Mouse (Mus musculus): ENCODE measurements around the gene Zdhhc7. TPM values are rescaled to one million over a fixed set of nuclear protein-coding genes. Genes with fewer than 3 reads are reported as not detected.

Gene Zdhhc7
- total RNA-seq, 2 experiments from 2014 or later, result 36.5 to 40.0 TPM

- no peak for DNase-seq (ENCODE audit: extremely low spot score in 1 of 2, low spot score in 1 of 2)
These were observed 15.3 kb upstream of the Zdhhc7 start for GRCm38 (mm10) chr8:120116600-120116999.

- peak in 1 of 2 experiments; percentile 34 for DNase-seq (ENCODE audit: extremely low spot score in 1 of 2, low spot score in 1 of 2)
These were observed 13.1 kb upstream of the Zdhhc7 start for GRCm38 (mm10) chr8:120114315-120114841.

- peak; percentile 98 to 99 for DNase-seq (ENCODE audit: extremely low spot score in 1 of 2, low spot score in 1 of 2)
These were observed 12.5 kb upstream of the Zdhhc7 start, which contains the start of gene 6430548M08Rik for GRCm38 (mm10) chr8:120113758-120114255. Gene 6430548M08Rik (plus strand): TSS chr8:120114152.

- DNase-seq (ENCODE audit: extremely low spot score in 1 of 2, low spot score in 1 of 2), result no peak
These were observed 12.0 kb upstream of the Zdhhc7 start for GRCm38 (mm10) chr8:120113306-120113705.

DNA sequence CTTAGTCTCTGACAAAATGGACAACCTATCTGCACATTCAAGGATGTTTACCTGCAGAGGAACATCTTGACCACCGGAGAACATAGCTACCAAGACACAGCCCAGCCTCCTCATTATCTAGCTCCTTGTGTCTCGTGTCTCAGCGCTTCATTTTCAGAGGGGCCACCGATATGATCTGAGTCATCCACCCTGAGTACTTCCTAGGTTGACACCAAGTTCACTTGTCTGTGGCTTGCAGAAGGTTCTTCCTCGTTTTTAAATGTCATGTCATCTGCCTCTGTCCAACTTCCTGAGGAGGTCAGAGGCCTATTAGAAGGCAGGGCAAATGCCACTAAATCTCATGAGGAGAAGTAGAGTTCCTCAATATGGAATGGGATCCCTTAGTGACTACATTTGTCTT is 11.3 kb upstream of the Zdhhc7 start:
- DNase-seq (ENCODE audit: extremely low spot score in 1 of 2, low spot score in 1 of 2), result no peak

DNA sequence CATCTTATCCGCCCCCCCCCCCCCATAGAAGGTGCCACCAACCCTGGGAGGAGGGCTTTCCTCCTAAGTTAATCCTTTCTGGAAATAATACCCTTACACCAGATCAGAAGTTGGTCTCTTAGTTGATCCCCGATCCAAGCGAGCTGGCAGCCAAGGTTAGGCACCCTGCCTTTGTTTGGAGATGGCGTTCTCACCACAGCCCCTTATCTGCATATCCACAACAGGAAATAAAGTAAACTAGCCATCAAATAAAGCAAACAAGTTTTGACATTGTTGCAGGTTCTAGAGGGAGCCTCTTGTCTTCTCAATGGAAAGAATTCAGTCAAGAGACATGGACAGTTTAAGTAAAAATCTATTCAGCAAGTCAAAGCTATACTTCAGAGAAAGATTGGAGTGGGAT is 10.1 kb upstream of the Zdhhc7 start:
- DNase-seq (ENCODE audit: extremely low spot score in 1 of 2, low spot score in 1 of 2), result no peak

DNA sequence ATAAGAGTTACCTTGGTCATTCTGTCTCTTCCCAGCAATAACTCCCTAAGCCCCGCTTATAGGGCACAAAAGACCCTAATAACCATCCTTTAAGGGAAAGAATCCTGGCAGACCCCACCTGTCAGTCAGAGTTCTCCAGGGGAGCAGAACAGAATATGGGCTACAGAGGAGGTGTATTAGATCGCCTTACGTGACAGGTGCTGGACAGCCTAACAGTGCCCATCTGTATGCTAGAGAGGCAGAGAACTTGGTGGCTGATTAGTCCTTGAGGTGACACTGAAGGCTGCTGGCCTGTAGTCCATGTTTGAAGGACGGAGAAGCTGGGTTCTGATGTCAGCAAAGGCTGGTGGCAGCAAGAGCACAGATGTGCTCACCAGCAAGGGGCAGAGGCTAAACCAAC is 9.7 kb upstream of the Zdhhc7 start:
- DNase-seq (ENCODE audit: extremely low spot score in 1 of 2, low spot score in 1 of 2), result no peak

GRCm38 (mm10) chr8:120109149-120109548 is 7.9 kb upstream of the Zdhhc7 start:
- DNase-seq (ENCODE audit: extremely low spot score in 1 of 2, low spot score in 1 of 2), result no peak

- no peak for DNase-seq (ENCODE audit: extremely low spot score in 1 of 2, low spot score in 1 of 2)
These were observed 3.5 kb upstream of the Zdhhc7 start for GRCm38 (mm10) chr8:120104721-120105272.

- DNase-seq (ENCODE audit: extremely low spot score in 1 of 2, low spot score in 1 of 2), result no peak
These were observed 2.6 kb upstream of the Zdhhc7 start for GRCm38 (mm10) chr8:120103916-120104315.

GRCm38 (mm10) chr8:120100388-120101067 is 754 bp downstream of the Zdhhc7 start:
- DNase-seq (ENCODE audit: extremely low spot score in 1 of 2, low spot score in 1 of 2), result no peak

- no peak for DNase-seq (ENCODE audit: extremely low spot score in 1 of 2, low spot score in 1 of 2)
These were observed 4.8 kb downstream of the Zdhhc7 start for GRCm38 (mm10) chr8:120096486-120096885.

DNA sequence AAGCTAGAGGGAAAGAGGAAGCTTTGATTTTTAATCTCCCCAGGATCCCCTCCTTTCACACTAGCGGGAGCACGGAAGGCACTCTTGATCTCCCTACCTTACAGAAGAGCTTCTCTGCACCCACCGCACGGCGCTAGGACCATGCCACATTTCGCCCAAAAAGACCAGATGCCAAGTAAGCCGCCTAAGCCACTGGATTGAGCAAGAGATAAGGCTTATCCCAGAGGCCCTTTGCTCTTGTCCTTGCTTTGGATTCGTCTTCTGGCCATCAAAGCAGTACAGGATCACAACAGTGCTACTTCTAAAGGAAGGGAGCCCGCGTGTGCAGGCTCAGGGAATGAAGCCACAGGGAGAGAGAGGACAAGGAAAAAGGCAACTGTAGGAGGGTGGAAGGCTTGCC is 6.5 kb downstream of the Zdhhc7 start:
- no peak for DNase-seq (ENCODE audit: extremely low spot score in 1 of 2, low spot score in 1 of 2)

GRCm38 (mm10) chr8:120093103-120093502 is 8.2 kb downstream of the Zdhhc7 start:
- no peak for DNase-seq (ENCODE audit: extremely low spot score in 1 of 2, low spot score in 1 of 2)

- DNase-seq (ENCODE audit: extremely low spot score in 1 of 2, low spot score in 1 of 2), result no peak
These were observed 10.2 kb downstream of the Zdhhc7 start for GRCm38 (mm10) chr8:120091032-120091431.

DNA sequence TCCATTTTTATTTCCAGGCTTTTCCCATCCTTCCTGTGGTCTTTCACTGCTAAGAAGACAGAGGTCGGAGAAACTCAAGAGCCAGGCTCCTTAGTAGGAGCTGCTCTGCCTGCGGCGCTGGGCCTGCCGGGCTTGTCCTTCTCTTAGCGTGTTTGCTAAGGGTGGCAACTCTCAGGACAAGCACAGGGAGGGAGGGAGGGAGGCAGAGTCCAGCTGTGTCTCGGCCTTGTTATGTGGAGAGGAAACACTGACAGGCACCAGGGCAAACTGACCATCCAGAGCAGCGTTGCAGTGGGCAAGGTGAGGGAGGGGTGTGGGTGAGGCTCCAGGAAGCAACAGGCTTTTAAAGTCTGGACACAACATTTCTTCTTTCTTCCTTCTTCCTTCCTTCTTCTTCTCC is 11.8 kb downstream of the Zdhhc7 start:
- no peak for DNase-seq (ENCODE audit: extremely low spot score in 1 of 2, low spot score in 1 of 2)

DNA sequence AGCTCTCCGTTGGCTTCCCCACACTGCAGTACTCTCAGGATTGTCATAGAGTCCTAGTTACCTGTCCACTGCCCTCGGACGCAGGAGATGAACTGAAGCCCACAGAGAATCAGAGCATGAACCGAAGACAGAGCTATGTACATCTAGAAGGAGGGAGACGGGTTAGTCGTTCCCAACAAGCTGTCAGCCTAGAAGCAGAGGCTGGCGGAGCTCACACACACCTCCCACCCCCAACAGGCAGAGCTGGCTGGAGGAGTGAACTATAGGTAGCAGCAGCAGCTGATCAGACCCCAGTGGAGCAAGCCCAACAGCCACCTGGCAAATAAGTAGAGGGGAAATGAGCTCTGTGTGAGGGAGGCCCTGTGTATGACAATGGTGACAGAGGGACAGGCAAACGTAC is 16.5 kb downstream of the Zdhhc7 start:
- no peak for DNase-seq (ENCODE audit: extremely low spot score in 1 of 2, low spot score in 1 of 2)

DNA sequence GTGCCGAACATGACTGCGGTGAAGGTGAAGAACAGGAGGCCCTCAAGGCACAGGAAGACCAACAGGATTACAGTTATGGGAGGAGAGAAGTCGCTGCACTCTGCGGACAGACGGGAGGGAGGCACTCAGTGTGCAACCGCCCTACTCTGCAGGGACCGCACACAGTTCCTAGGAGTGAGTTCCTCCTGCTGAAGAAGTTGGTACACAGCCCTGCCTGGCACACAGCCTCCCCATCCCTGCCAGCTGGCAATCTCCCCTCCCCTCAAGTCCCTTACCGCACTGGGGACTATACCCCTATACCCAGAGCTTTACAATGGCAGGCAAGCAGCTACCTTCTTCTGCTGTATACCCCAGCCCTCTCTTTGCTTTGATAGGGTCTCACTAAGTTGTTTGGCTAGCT is 18.0 kb downstream of the Zdhhc7 start:
- peak in 1 of 2 experiments; percentile 32 for DNase-seq (ENCODE audit: extremely low spot score in 1 of 2, low spot score in 1 of 2)

DNA sequence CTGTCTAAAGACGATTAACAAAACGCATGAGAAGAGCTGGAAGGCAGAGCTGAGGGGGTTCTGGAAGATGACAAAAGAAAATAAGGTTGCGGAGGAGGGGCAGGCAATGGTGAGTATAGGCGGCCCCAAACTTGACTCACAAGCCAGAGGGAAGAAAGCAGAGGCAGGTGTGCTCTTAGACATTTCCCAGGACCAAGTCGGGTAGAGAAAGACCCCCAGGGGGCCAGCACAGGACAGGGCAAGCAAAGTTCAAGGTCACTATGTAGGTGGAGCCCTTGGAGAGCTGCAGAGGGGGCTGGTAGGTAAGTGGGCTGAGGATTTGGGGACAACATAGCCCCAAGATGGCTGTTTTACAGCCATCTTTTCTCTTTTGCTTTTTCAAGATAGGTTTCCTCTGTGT is 21.9 kb downstream of the Zdhhc7 start:
- DNase-seq (ENCODE audit: extremely low spot score in 1 of 2, low spot score in 1 of 2), result no peak

DNA sequence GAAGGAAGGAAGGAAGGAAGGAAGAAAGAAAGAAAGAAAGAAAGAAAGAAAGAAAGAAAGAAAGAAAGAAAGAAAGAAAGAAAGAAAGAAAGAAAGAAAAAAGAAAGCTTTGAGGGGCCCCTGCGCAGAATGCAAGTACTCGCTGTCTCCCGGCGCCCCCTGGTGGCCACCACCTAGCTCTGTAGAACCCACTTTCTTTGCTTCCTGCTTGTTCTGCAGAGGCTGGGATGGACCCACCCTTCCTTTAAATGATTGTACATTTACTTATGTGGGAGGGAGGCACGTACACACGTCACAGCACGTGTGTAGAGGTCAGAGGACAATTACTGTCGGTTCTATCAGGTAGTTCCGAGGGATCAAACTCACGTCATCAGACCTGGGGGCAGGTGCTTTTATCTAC is 23.2 kb downstream of the Zdhhc7 start:
- DNase-seq (ENCODE audit: extremely low spot score in 1 of 2, low spot score in 1 of 2), result peak; percentile 78 to 93

- DNase-seq (ENCODE audit: extremely low spot score in 1 of 2, low spot score in 1 of 2), result no peak
These were observed 25.9 kb downstream of the Zdhhc7 start for GRCm38 (mm10) chr8:120075347-120075746.

GRCm38 (mm10) chr8:120074516-120074915 is 26.8 kb downstream of the Zdhhc7 start:
- no peak for DNase-seq (ENCODE audit: extremely low spot score in 1 of 2, low spot score in 1 of 2)
